Mouse (Mus musculus) spleen, postnatal 4 days (tissue): ENCODE results near the gene Ttc7b.
A peak's percentile ranks its signal among the peaks of the same experiment; 100 is the strongest.

Source experiments
- DNase-seq, 2 experiments: peaks; one replicate each; pipeline ENCODE4 v3.0.0; 2022; ENCODE audit warnings: low spot score in 2 of 2

Ttc7b gene

GRCm38 (mm10) chr12:100520794-100521186 is at the start of gene Ttc7b:
Gene Ttc7b (minus strand): TSS chr12:100520826.
- DNase-seq = peak; percentile 43 to 80

DNA sequence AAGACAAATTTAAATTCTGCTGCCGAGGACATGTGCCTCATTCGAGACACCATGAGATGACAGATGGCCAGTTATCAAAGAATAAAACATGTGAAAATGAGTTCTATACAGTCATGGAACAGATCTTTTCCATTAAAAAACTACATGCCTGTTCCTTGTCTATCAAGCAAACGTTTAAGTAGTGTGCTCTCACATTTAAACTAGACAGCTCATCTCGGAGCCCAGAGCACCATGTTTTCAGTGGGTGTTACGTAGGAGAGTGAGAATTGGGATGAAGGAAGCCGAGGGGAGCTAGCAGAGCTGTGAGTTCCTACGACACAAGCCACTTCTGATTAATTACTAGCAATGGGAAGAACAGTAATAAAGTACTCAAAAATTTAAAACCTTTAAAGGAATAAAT is 48.2 kb upstream of the Ttc7b start:
- DNase-seq = no peak

- no peak for DNase-seq
These were observed 47.5 kb upstream of the Ttc7b start for GRCm38 (mm10) chr12:100568105-100568504.

DNA sequence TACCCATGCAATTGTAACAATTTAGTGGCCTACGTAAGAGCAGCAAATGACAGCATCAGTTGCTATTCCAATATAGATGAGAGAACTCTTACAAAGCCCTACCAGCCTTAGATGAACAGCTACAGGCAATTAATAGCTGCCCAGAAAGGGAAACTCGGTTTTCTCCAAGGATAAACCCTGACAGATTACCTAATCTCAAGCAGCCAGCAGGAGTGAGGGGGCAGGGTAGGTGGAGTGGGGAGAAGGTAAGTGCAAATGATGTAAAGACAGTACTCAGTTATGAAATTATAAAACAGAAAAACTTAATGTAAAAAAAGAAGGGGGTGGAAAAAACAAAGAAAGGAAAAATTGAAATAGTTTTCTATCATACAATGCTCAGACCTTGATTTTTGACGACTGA is 47.0 kb upstream of the Ttc7b start:
- no peak for DNase-seq

DNA sequence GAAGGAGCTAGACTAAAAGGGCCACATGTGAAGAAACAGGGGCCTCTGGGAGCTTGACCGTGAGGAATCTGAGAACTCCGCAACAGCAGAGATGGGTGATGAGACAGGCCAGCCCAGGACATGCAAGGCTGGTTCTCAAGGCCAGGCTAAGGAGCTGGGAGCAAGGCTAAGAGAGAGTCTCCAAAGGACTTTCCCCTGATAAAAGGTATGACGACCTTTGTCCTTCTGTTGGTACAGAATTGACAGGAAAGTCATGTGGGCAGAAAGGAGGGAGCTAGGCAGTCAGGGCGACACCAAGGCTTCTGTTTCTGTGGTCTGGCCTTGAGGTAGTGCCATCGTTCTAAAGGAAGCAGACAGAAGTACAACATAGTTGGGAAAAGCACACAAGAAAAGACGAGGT is 33.0 kb upstream of the Ttc7b start:
- DNase-seq = no peak

GRCm38 (mm10) chr12:100551972-100552371 is 31.3 kb upstream of the Ttc7b start:
- DNase-seq = no peak

- peak in 1 of 2 experiments; percentile 2 for DNase-seq
These were observed 23.6 kb upstream of the Ttc7b start for GRCm38 (mm10) chr12:100544194-100544567.

DNA sequence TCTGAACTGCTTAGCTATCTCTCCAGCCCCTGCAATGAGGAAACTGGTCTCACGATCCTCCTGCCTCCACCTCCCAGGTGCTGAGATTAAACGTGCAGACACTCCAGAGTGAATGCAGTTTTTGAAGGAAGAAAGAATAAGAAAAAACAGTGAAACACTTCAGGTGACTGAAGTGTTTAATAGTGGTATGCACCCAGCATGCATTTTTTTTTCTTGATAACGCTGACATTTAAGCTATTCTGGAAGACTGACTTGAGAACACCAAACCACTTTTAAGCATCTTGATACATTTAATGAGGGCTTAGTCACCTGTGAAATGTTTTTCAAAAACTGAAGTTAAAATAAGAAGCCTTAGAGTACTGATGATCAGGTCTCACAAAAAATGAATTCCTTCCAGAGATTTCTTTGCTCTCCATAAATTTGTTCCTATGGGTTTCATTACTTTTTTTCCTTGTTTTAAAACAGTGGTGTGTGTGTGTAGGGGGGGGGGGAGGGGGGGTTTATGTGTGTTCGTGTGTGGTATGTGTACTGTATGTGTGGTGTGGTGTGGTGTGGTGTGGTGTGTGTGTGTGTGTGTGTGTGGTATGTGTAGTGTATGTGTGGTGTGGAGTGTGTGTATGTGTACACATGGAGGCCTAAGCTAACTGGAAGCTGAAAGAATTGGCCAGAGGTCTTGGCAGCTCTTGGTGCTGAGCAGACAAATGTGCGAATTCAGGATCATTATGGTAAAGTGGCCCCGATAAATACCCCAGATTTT is 23.0 kb upstream of the Ttc7b start:
- DNase-seq = no peak

DNA sequence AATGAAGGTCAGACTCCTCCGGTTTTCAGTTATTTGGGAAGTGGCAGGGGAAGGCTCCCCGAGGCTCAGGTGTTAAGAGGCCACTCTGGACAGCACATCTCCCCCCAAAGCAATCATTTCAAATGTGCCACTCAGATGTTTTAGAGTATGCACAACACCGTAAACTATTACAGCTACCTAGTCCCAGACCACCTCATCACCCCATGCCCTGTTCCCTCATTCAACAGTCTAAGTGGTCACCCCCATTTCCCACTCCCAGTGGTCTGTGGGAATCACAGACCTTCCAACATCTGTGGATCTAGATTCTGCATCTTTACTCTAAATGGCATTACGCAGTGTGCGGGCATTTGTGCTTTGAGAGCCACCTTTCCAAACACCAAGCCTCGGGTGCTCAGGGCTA is 21.9 kb upstream of the Ttc7b start:
- peak in 1 of 2 experiments; percentile 7 for DNase-seq

- peak in 1 of 2 experiments; percentile 7 for DNase-seq
These were observed 21.4 kb upstream of the Ttc7b start for GRCm38 (mm10) chr12:100542076-100542475.

- DNase-seq = no peak
These were observed 18.6 kb upstream of the Ttc7b start for GRCm38 (mm10) chr12:100539158-100539714.

- peak; percentile 10 to 34 for DNase-seq
These were observed 18.0 kb upstream of the Ttc7b start for GRCm38 (mm10) chr12:100538445-100539157.

DNA sequence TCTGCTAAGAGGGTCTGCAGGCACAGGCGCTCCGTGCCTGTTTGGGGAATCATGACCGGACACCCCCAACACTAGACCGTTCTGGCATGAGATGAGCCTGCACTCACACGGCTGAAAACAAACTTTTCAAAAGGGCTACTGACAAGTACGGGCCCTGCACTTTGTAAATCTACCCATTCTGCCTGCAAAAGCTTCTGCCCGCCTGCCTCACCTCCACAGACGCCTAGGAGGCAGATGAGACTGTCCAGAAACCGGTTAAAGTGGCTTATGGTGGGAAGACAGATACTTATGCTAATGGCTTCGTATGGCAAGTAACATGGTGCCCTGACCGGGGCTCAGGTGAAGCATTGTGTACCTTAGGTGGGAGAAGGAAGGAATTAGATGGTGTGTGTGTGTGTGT is 16.5 kb upstream of the Ttc7b start:
- DNase-seq = peak; percentile 8 to 52

DNA sequence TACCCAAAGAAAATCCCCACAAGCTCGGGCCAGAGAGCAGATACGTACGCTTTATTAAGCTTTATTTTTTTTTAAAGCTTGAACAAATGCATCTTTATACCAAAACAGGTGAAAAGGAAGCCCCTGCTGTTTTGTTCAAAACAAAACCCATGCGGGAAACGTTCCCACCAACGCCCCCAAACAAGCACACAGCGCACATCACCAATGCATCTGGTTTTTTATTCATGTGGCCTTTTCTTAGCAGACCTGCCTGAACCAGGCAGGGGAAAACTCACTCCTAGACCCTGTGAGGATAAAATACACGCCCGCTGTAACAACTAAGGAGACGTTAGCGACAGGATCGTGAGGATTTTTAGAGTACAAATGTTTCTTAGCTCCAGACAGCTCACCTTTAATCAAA is 14.4 kb upstream of the Ttc7b start:
- DNase-seq = peak in 1 of 2 experiments; percentile 24

GRCm38 (mm10) chr12:100534028-100534427 is 13.4 kb upstream of the Ttc7b start:
- DNase-seq = peak; percentile 6 to 28

GRCm38 (mm10) chr12:100533209-100533608 is 12.6 kb upstream of the Ttc7b start:
- DNase-seq = peak; percentile 3 to 25

DNA sequence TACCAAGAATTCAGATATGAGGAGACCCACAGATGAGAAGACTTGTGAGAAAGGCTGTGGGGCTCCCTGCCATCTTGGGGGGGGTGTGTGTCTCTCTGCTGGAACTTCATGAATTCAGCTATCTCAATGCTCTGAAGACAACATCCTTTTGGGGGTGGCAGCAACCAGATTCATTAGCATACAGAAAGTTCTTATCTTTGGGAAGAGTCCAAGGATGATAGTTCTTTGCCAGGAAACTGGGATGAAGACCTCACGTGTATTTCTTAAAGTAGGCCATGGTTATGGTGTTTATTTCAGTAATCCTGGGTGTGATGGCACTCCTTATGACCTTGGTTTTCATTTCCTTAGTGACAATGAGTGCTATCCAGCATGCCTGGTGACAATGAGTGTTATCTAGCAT is 11.1 kb upstream of the Ttc7b start:
- no peak for DNase-seq

- DNase-seq = no peak
These were observed 10.2 kb upstream of the Ttc7b start for GRCm38 (mm10) chr12:100530871-100531270.

GRCm38 (mm10) chr12:100529651-100530050 is 9.0 kb upstream of the Ttc7b start:
- DNase-seq = no peak

DNA sequence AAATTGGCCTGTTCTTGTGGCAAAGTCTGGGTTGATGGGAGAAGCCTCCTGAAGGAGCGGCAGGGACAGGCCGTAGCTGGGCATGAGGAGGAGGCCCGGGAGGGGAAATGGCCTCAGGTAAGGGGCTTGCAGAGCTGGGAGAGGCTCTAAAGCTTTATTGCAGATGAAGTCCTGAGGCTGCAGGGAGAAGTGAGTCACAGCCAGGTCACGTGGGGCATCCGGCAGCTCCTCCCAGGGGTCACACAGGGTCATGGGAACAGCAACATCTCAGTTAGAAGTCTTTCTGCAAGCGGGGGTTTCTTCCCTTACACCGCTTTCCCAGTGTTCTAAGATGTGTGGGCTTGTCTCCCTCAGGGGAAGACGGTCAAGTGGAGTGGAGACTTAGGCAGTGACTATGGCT is 8.5 kb upstream of the Ttc7b start:
- DNase-seq = peak in 1 of 2 experiments; percentile 23

- no peak for DNase-seq
These were observed 7.6 kb upstream of the Ttc7b start for GRCm38 (mm10) chr12:100528246-100528645.

DNA sequence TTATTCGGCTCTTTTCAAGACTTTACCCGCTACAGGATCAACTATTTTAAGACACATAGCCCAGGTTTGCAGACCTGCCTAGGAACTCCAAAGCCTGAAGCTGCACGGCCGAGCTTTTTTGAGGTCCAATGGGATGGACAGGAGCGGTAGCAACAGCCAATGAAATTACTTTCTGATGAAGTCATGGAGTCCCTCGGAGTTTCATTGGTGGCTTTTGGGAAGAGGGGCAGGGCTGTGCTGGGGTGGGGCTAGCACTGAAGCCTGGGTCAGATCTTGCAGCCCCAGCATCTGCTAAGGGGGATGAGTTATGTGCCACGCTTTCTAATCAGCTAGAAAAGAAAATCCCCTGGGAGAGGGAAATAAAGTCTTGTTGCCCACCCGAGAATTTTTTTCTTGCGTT is 7.1 kb upstream of the Ttc7b start:
- DNase-seq = peak in 1 of 2 experiments; percentile 60

GRCm38 (mm10) chr12:100527241-100527640 is 6.6 kb upstream of the Ttc7b start:
- DNase-seq = no peak
